Mouse (Mus musculus): ENCODE results near the gene Phf20.

Gene Phf20

DNA sequence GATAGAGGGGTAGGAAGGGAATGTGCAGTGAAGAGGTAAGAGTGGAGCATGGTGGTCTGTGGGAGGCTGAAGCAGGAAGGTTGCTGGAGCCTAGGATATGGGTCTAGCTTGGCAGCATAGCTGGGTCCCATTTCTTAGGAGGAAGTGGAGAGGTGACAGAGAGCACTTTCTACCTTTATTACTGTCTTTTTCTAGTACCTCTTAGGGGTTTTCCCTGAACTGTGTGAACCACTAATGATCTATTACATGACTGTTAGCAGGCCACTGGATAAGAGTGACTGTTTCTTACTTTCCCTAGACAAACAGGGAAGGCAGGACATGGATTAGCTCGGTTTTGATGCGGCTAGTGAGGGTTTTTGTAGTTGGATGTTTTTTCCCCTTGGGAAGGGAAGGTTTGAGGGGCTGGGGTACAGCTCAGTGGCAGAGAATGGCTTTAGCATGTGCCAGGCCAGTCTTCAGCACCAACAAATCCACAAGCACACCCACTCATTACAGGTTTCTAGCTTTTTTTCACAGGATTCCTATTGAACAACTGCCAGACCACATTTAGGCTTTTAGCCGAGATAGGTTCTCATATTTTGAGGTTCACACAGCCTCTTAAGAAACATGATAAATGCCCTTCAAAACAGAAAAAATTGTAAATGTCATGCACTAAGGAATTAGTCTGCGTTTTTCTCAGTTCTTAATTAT is 67.1 kb downstream of the Phf20 start:
- DNase-seq (ENCODE audit: low read depth, low spot score), result no peak

DNA sequence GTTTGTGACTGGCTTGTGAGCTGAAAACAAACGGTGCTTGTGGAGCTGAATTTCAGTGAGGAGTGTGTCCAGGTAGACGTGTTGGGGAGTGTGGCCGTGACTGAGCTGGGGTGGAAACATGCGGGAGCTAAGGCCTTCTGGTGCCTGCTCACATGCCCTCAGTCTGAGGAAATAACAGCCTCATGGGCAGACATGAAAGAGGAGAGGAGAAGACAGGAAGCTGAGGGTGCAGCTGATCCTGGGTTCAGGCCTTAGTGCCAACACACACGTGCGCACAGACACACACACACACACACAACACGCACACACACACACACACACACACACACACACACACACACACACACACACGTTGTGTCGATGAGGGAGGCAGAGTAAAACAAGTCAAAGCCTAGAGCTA is 71.4 kb downstream of the Phf20 start:
- no peak for DNase-seq (ENCODE audit: low read depth, low spot score)

DNA sequence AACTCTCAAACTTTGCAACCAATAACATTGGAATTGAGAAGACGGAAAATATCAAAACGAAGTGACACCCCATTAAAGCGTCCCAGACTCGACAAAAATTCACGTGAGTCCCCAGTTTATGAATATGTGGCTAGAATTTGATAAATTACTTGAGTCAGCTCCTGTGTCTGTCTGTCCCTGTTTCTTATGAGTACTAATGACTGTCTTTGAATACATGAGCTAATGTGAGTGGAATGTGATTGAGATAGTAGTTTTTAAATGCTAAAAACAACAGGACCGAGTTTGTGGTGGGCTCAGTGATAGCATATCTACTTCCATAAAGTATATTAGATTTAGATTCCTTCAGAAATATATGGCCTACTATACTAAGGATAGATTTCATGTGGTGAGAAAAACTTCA is 76.3 kb downstream of the Phf20 start:
- no peak for DNase-seq (ENCODE audit: low read depth, low spot score)

DNA sequence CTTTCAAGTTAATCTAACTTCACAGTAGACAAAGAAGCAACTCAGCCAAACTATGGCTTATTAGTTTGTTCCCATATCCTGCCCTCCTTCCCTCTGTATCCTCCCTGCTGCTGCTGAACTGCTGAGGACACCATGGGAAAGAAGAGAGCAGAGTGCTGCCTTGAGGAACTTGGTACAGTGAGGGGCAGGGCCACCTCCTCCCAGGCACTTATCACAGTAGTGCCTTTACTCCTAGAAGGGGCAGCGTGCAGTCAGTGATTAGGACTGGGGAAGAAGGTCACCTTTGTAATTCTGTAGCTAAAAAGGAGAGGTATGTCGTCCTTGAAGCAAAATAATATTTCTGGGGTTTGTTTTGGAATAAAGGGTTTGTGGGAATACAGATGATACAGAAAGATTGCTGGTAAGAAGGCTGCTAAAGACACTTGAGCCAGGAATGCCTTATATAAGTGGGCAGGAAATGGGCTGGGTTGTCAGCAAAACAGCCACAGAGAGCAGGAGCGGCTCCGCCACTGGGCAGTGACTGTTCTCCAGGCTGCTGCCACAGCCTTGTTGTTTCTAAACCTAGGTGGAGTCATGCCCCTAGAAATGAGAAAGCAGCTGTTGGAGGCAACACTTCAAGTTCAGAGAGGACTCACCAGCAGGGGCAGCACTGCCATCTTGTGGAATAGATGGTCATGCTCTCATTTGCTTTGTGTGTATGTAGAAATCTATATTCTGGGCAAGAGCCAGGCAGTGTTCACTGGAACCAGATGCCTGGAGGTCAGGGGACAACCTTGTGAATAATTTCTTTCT is 82.2 kb downstream of the Phf20 start:
- DNase-seq (ENCODE audit: low read depth, low spot score), result no peak

DNA sequence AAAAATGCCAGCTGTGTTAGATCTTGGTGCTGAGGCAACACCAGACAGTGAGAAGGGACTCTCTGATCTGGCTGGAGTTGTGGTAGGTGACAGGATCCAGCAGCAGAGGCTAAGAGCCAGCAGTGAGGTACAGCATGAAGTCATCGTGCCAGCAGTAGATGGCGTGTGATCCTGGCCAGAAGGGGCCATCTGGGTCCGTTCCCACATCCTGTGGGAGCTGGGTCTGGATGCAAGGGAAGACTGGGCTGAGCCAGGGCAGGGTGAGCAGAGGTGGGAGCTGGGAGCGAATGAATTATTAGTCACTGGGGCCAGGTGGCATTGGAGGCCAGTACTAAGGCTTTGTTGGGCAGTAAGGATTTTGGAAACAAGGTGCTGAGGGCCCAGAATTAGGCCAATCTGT is 85.0 kb downstream of the Phf20 start:
- no peak for DNase-seq (ENCODE audit: low read depth, low spot score)

DNA sequence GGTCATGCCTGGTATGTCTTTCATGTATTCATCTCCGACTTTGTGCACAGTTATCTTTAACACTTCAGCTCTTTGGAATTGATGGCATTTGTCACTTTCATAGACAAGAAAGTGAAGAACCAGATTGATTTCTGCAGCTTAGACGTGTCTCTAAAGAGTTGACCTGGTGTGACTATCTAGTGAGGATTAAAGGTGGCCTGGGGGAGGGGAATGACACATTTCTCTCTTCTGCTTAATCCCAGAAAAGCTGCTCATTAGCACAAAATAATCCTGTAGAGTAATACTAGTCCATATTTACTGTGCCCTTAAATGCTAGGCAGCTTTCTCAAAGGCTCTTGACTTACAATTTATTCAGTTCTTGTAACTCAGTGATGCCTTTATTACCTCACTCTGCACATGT is 88.9 kb downstream of the Phf20 start:
- DNase-seq (ENCODE audit: low read depth, low spot score), result no peak

DNA sequence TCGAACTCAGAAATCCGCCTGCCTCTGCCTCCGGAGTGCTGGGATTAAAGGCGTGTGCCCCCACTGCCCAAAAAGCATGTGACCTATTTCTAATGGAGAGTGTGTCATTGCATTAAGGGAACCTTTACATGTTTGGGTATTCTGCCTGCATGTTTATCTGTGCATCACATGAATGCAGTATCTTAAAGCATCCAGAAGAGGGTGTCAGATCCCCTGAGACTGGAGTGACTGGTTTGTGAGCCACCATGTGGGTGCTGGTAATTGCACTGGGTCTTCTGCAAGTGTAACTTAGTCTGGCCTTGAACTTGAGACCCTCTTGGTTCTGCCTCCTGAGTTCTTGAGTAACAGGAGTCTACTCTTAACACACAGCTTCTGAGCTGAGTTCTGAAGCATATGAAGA is 90.5 kb downstream of the Phf20 start:
- no peak for DNase-seq (ENCODE audit: low read depth, low spot score)

DNA sequence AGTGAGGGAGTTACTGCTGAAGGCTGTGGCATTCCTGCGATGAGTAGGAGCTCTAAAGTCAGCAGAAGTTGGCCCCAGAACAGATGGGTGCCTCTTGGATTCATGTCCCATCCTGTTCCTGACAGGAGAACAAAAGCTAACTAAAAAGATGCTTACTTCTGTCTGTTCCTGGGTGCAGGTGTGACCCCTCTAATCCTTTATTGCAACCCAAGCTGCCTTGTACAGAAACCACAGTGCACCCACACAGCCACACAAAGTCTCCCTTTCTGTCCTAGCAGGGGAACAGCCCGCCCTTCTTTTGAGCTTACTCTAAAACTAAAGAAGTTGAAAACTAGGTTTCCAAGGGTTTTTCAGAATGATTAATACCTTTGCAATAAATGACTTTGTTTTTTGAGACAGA is 92.0 kb downstream of the Phf20 start:
- no peak for DNase-seq (ENCODE audit: low read depth, low spot score)

- no peak for DNase-seq (ENCODE audit: low read depth, low spot score)
Measured at GRCm38 (mm10) chr2:156289552-156290160, 93.4 kb downstream of the Phf20 start.

GRCm38 (mm10) chr2:156291998-156292397 is 95.7 kb downstream of the Phf20 start:
- no peak for DNase-seq (ENCODE audit: low read depth, low spot score)

DNA sequence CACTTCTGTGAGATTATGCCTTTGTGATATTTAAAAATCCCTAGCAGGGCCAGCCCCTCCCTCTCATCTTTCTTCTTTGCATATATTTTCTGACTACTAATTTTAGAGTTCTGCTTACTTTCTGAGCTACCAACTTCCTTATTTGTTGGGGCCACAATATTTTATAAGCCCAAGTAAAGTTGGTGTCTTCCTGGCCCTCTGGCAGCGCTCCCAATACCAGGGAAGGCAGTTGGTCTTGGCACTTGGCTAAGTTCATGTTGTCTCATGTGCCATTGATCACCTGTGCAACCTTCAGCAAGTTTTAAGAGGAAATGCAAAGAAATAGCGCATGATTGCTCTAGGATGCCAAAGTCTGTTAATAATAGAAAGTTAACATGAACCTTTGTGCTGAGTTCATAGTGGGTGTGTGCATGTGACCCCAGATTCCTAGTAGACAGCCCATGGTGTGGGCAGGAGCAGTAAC is 99.4 kb downstream of the Phf20 start:
- DNase-seq (ENCODE audit: low read depth, low spot score), result no peak

DNA sequence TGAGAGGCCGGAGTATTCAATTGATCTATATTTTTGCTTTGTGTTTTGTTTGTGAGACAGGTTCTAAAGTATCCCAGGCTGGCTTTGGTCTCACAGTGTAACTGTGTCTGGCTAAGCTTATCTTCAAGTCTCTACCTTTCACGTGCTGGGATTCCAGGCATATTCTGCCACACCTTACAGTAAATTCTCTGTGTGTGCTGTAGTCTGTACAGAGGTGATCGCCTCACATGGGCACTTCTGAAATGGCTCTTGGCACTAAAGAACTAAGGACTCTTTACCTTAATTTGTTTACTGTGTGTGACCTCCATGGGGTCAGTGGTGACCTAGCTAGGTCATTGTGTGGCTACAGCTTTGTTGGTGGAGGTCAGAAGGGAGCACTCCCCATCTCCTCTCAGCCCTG is 99.9 kb downstream of the Phf20 start:
- DNase-seq (ENCODE audit: low read depth, low spot score), result no peak

DNA sequence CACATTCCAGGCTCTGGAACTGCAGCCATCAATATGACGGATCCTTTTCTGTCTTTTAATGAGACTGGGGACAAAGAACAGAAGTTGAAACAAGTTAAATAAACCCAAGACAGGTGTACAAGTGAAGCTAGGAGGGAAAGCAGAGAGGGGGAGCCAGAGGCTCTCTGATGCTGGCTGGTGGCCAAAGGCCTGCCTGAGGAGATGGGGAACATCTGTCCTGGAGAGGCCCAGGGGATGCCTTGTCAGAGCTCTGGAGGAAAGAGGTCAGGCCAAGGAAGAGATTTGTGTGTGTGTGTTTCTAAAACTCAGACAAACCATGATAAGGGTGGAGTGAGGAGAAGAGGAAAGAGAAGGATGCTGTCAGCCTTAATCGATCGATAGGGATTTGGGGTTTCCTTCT is 101.4 kb downstream of the Phf20 start:
- DNase-seq (ENCODE audit: low read depth, low spot score), result no peak

DNA sequence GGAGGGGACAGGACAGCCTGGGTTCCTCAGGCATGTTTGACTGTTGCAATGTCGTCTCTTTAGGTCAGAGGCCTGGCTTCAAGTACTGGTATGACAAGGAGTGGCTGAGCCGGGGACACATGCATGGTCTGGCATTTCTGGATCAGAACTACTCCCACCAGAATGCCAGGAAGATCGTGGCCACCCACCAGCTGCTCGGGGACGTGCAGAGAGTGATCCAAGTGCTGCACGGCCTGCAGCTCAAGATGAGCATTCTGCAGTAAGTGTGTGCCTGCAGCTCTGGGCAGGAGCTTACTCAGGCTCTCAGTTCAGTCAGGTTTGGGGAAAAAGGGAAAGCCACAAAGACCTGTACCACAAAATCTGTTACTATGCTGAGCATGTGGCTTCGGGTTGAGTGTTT is 102.2 kb downstream of the Phf20 start:
- no peak for DNase-seq (ENCODE audit: low read depth, low spot score)

DNA sequence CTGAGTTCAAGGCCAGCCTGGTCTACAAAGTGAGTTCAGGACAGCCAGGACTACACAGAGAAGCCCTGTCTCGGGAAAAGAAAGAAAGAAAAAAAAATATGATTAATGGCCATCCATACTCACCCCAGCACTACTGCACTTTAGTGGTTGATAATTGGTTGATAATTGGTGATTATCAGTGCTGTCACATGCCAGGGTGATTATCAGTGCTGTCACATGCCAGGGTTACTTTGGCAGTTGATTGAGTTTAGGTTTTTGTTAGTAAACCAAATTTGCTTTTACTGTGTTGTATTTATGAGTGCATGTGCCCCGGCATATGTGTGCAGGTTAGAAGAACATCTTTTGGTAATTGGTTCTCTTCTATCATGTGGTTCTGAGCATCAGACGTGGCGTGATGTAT is 105.8 kb downstream of the Phf20 start:
- DNase-seq (ENCODE audit: low read depth, low spot score), result no peak

- no peak for DNase-seq (ENCODE audit: low read depth, low spot score)
Measured at GRCm38 (mm10) chr2:156304351-156304750, 108.1 kb downstream of the Phf20 start.

- DNase-seq (ENCODE audit: low read depth, low spot score), result peak; percentile 26
Measured at GRCm38 (mm10) chr2:156305818-156306217, 109.6 kb downstream of the Phf20 start.

GRCm38 (mm10) chr2:156307261-156307660 is 111.0 kb downstream of the Phf20 start:
- no peak for DNase-seq (ENCODE audit: low read depth, low spot score)

DNA sequence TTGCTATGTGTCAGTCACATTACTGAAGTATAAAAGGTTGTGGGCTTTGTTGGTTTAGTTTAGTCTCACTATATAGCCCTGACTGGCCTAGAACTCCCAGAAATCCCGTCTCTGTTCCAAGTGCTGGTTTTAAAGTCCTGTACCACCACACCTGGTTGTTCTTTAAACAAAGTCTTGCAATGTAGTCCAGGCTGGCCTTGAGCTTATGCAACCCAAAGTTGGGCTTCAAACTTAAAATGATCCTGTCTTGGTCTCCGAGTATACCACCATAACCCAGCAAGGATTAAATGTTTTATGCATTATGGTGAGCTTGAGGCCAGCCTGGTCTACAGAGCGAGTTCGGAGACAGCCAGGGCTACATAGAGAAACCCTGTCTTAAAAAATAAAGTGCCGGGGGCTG is 113.7 kb downstream of the Phf20 start:
- DNase-seq (ENCODE audit: low read depth, low spot score), result no peak

DNA sequence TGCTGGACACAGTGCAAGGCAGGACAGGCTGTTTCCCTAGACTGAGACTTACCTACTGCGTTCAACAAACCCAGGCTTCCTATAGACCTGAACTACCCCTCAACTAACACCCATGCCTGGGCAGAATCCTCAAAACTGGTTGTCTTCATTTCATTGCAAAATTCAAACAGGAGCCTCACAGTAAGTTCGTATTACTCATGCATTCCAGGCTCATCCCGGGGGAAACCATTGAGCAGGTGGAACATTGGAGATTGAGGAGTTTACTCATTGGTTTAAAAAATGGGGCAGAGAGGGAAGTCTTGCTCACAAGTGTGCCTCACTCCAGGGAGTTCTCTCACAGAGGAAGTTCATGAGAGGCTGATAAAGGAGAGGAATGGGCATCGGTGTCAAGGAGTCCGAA is 114.2 kb downstream of the Phf20 start:
- DNase-seq (ENCODE audit: low read depth, low spot score), result no peak

- DNase-seq (ENCODE audit: low read depth, low spot score), result no peak
Measured at GRCm38 (mm10) chr2:156310945-156311344, 114.7 kb downstream of the Phf20 start.

GRCm38 (mm10) chr2:156311441-156311840 is 115.2 kb downstream of the Phf20 start:
- DNase-seq (ENCODE audit: low read depth, low spot score), result no peak

DNA sequence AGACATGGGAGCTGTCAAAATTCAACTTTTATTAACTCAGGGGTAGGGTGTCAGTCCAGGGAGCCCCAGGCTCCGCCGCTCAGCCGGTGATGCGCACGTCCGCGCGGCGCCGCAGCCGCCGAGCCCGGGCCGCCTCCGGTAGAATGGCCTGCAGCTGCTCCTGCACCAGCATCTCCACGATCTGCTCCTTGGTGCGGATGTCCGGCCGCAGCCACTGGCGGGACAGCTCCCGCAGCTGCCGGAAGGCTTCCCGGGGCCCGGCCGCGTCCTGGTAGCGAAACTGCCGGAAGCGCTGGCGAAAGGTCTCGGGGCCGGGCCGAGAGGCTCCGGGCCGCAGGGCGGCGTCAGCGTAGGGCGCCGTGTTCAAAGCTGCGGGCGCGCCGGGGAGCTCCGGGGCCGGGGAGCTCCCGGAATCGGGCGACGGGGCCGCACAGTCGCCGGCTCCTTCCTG is 115.6 kb downstream of the Phf20 start:
- DNase-seq (ENCODE audit: low read depth, low spot score), result no peak
